Mouse (Mus musculus) stomach, postnatal 0 days (tissue): ENCODE data around the gene E330034G19Rik.

Experiments used
- CTCF ChIP-seq: IDR thresholded peaks from 2 replicates; pipeline ENCODE4 v1.5.1; 2016; ENCODE audit warnings: antibody characterized with exemption, low read depth, mild to moderate bottlenecking, moderate library complexity
- EP300 ChIP-seq: optimal IDR thresholded peaks from 2 replicates; pipeline ENCODE3; 2016; ENCODE audit warnings: antibody characterized with exemption

DNA sequence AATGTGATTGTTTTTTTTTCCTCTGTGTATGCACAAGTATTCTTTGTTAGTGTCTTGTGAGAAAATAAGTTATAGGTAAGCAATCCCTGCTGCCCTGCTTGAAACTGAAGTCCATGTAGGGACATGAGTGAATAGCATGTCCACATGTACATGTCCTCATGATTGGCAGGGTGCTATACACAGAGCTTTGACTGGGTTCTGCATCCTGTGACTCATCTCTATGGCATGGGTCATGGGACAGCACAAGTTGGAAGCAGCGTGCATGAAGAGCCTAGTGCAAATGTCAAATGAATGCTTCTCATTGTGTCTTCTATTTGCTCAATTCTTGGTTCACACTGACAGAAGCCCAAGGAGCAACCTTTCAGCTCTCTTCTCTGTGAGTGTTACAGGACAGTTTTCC is 14.1 kb downstream of the E330034G19Rik start:
- TF ChIP-seq CTCF (no peak), EP300 (no peak)
